9 mouse cellular contexts compared by ENCODE assay signal in genomic region chr9:104408571-104409294, GRCm38 (mm10).
DNase-seq lines count a peak whose midpoint lies in the region; ATAC-seq and TF ChIP-seq lines count a peak whose summit lies in the region.
"Had no signal": no experiment of that assay in that cellular context is flagged by ENCODE, and none has a peak within 500 bp of the region (broad histone marks: within the 10 kb centered on the region; RNA-seq: fewer than 3 reads in every experiment).

No protein-coding gene starts in this region.

- H3K4me2 ChIP-seq in limb, embryonic 12.5 days, result peak overlapping the region; percentile 61
- H3K4me2 ChIP-seq in neural tube, embryonic 11.5 days (ENCODE audit: low read depth), result peak overlapping the region; percentile 36

- H3K4me1 ChIP-seq in erythroblast, embryonic 14.5 days (ENCODE audit: control insufficient read depth), result peaks cover 20% of the 10 kb centered on the region
- H3K4me1 ChIP-seq in cerebellum, adult 2 months (ENCODE audit: control insufficient read depth, insufficient read depth, low read length), result no peaks in the 10 kb centered on the region
- H3K4me1 ChIP-seq in limb, embryonic 12.5 days (replicated peaks), result peaks cover 15% of the 10 kb centered on the region; the same call in 1 of the 2 replicates
- H3K4me1 ChIP-seq in neural tube, embryonic 11.5 days (ENCODE audit: control insufficient read depth, insufficient read depth, low read length), result no peaks in the 10 kb centered on the region

- peak; percentile 39 to 56 for DNase-seq in cerebellum, adult 2 months
- DNase-seq in kidney, adult 9 months, result peak; percentile 29
- peak; percentile 59 for DNase-seq in neural tube, embryonic 11.5 days (ENCODE audit: low spot score)

- H3K4me3 ChIP-seq in erythroblast, embryonic 14.5 days (replicated peaks), result peak overlapping the region; percentile 58
- H3K4me3 ChIP-seq in cerebellum, adult 2 months (replicated peaks; ENCODE audit: insufficient read depth, low read depth, low read length), result peak overlapping the region; percentile 37
- peak overlapping the region; percentile 33 for H3K4me3 ChIP-seq in limb, embryonic 12.5 days (replicated peaks)
- peak overlapping the region; percentile 20 for H3K4me3 ChIP-seq in neural tube, embryonic 11.5 days (ENCODE audit: low read depth, low read length)

- ATAC-seq in erythroblast, adult 5-6 weeks (replicated peaks; ENCODE audit: low FRiP score, poor library complexity, severe bottlenecking), result no peak
- peak; percentile 86 for ATAC-seq in frontal cortex, adult (ENCODE audit: low TSS enrichment)
- peak; percentile 46; the same call in 1 of the 2 replicates for ATAC-seq in limb, embryonic 12.5 days (ENCODE audit: insufficient number of reproducible peaks, insufficient read depth, low FRiP score, low TSS enrichment, low read depth)
- peak; percentile 67 for ATAC-seq in neural tube, embryonic 11.5 days (ENCODE audit: insufficient read depth, low FRiP score, low TSS enrichment)
- no peak for ATAC-seq in activated CD4-positive, CD25-positive, alpha-beta regulatory T cell, adult 4 months

- no peaks in the 10 kb centered on the region for H3K9me3 ChIP-seq in erythroblast, embryonic 14.5 days (ENCODE audit: control insufficient read depth, low read length)
- no peaks in the 10 kb centered on the region for H3K9me3 ChIP-seq in limb, embryonic 12.5 days
- H3K9me3 ChIP-seq in neural tube, embryonic 11.5 days (ENCODE audit: control insufficient read depth, low read length), result no peaks in the 10 kb centered on the region

- no peak overlapping the region for H3K9ac ChIP-seq in limb, embryonic 12.5 days (replicated peaks)
- 0 out of 2 replicates have a peak overlapping the region, but pooled peaks have one; percentile 0 for H3K9ac ChIP-seq in neural tube, embryonic 11.5 days (ENCODE audit: low read length)

- no peak overlapping the region for H3K27ac ChIP-seq in cerebellum, adult 2 months (ENCODE audit: insufficient read depth, low read length)
- no peak overlapping the region for H3K27ac ChIP-seq in limb, embryonic 12.5 days
- H3K27ac ChIP-seq in neural tube, embryonic 11.5 days (ENCODE audit: low read depth, low read length), result no peak overlapping the region

- 18% methylated on average over 21 of the region's 21 CpGs for WGBS in cerebellum, adult 2 months
- 14% methylated on average over 21 of the region's 21 CpGs for WGBS in limb, embryonic 12.5 days
- 13% methylated on average over 21 of the region's 21 CpGs for WGBS in neural tube, embryonic 11.5 days

- TF ChIP-seq CTCF in cerebellum, adult 2 months (IDR thresholded peaks at IDR 0.05; ENCODE audit: borderline replicate concordance, insufficient read depth, low read depth, low read length), result no peak

- H3K36me3 ChIP-seq in erythroblast, embryonic 14.5 days (ENCODE audit: control insufficient read depth), result no peaks in the 10 kb centered on the region
- no peaks in the 10 kb centered on the region for H3K36me3 ChIP-seq in limb, embryonic 12.5 days
- H3K36me3 ChIP-seq in neural tube, embryonic 11.5 days (ENCODE audit: control insufficient read depth, insufficient read depth, low read length), result no peaks in the 10 kb centered on the region
- H3K36me3 ChIP-seq: G1E had no signal

- no peaks in the 10 kb centered on the region; the same call in 1 of the 2 replicates for H3K27me3 ChIP-seq in erythroblast, embryonic 14.5 days (ENCODE audit: control insufficient read depth)
- no peaks in the 10 kb centered on the region; the same call in 1 of the 2 replicates for H3K27me3 ChIP-seq in cerebellum, adult 2 months (ENCODE audit: control insufficient read depth, insufficient read depth, low read length)
- peaks cover 7% of the 10 kb centered on the region for H3K27me3 ChIP-seq in limb, embryonic 12.5 days
- no peaks in the 10 kb centered on the region for H3K27me3 ChIP-seq in neural tube, embryonic 11.5 days (ENCODE audit: control insufficient read depth, insufficient read depth, low read length)

- no peak for TF ChIP-seq POLR2A in cerebellum, adult 2 months (IDR thresholded peaks at IDR 0.05; ENCODE audit: borderline replicate concordance, insufficient read depth, low read length)

Comparison
In these comparisons a context has a peak if more than half of its experiments do, and no peak if none do; other contexts are left out.
1. ATAC-seq: peak in frontal cortex, adult (single experiment), limb, embryonic 12.5 days (single experiment) and neural tube, embryonic 11.5 days (single experiment); none in erythroblast, adult 5-6 weeks (single experiment) and activated CD4-positive, CD25-positive, alpha-beta regulatory T cell, adult 4 months (single experiment).
2. Peak in every context shown above with its lines, with median percentiles within 50 percentile points of each other: H3K4me3 ChIP-seq and DNase-seq.